Mouse (Mus musculus): ENCODE data around the gene Cldn24. TPM values are rescaled to one million over a fixed set of nuclear protein-coding genes. Genes with fewer than 3 reads are reported as not detected.
"Not testable (repeated sequence)": the region's sequence is repeated elsewhere in the genome, so short reads cannot be mapped to it uniquely, and the experiment has no call there.

Gene Cldn24
- total RNA-seq (2021), result not detected

DNA sequence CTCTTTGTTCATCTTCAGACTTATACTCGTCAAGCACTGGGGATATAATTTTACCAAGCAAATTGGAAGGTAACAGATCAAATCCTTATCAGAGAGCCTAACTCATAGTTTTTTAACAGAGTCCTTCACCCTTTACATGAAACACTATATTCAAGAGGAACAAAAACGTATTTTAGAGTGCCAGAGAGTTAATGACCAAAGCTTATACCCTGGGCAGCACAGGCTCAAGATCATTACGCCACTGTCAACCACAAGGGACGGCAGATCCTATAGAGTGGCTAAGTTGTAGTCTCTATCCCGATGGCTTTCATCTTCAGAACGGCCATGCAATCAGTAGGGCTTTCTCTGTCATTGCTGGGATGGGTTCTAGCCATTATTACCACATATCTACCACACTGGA is at the start of gene Cldn24:
Cldn24 (plus strand) TSS at position 301 of the 400 bp plus-strand sequence.
- intact Hi-C loops (cut with DNase I), result loop anchor here (10.0 kb wide), 1 partner anchor 77 kb away; no protein-coding TSS in a partner anchor
- DNase-seq, result no peak

DNA sequence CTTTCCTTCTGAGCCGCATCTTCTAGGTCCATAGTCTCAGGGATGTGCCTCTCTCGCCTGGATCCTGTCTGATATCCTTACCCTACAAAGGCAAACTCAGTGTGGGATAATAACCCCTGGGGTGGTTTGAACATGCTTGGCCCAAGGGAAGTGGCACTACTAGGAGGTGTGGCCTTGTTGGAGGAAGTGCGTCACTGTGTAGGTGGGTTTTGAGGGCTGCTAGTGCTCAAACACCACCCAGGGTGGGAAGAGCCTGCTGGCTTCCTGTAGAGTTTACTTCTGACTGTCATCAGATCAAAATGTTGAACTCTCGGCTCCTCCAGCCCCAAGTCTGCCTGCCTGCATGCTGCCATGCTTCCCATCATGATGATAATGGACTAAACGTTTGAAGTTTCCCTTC is 49.0 kb upstream of the Cldn24 start:
- no peak for DNase-seq
- intact Hi-C loops (cut with DNase I), result no loop called here

DNA sequence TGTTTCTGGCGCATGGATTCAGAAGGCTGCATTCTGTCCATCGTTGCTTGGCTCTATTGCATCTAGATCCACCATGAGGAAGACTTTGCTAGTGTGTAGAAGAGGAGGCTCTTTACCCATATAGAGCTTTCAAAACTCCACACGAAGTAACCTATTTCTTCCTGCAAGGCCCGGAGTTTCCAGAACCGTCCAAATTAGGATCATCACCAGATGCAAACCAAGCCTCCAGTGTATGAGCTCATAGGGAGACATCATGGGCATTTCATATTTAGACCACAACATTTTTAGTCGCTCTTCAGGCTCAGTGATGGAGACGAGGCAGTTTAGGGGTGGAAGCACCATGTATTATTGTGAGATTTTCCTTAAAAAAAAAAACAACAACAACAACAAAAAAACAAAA is 44.5 kb upstream of the Cldn24 start:
- DNase-seq, result no peak
- intact Hi-C loops (cut with DNase I), result no loop called here

DNA sequence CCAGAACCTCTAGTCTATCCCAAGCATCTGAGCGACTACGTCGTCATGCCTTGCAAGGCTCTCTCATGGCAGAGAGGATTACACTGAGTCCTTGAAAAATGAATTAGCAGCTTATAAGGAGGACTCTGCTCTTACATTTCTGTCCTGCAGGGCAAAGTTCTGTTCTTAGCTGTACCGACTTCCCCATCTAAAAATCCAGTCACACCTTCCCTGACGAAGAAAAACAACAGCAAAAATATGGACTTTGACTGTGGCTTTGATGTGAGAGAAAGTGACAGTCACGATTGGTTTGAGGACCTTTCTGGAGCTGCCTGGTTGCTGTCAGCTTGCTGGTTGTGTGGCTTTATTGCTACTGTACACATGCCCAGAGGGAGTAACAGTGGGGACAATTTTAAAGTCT is 42.4 kb upstream of the Cldn24 start:
- intact Hi-C loops (cut with DNase I), result no loop called here
- DNase-seq, result no peak

DNA sequence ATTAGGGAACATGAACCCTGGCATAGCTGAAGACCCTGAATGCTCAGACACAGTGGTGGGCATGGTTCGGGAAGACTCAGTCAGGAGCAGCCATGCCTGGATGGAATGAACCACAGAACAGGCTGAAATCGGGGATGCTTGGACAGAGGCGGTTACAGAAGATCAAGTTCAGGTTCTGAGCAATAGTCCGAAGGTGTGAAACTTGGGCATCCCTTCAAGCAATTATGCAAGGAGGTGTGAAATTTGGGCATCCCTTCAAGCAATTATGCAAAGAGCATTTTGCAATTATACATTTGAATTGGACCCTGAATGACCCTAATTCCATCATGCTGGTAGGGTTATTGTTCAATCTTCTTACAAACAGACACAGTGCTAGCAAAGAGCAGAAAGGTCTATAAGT is 40.1 kb upstream of the Cldn24 start:
- intact Hi-C loops (cut with DNase I), result no loop called here

DNA sequence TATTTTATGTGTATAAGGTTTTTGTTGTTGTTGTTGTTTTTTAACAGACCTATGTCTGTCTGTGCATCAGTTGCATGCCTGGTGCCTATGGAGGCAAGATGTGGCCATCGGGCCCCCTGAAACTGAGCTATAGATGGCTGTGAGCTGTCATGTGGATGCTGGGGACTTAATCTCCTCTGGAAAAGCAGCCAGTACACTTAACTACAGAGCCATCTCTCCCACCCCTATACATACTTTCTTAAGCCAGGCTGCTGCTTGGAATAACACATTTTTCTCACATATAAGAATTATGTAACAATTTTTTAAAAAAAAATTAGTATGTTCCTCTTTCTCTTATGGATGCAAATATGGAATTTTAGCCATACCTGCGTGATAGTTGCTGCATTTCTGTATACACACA is 38.4 kb upstream of the Cldn24 start:
- intact Hi-C loops (cut with DNase I), result no loop called here
- DNase-seq, result no peak

More for the DNA sequence above, 40.1 kb upstream of the Cldn24 start:
- DNase-seq, result no peak

DNA sequence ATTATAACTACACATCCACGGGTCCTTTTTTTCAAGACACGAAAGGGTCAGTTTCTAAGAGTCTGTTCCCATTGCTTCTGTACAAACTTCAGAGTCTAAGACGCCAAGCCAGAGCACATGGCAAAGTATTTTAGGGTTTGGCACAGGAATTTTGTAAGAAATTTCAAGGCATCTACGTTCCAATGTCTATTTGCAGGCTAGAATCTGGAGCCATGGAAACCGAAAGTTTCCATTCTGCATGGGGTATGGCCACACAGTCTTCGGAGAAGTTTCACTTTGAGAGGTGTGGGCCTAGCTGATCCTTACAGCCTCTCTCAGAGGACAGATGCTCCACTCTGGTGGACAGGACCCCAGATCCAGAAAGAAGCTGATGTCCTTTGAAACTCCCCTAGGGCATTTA is 38.0 kb upstream of the Cldn24 start:
- DNase-seq, result no peak
- intact Hi-C loops (cut with DNase I), result no loop called here

DNA sequence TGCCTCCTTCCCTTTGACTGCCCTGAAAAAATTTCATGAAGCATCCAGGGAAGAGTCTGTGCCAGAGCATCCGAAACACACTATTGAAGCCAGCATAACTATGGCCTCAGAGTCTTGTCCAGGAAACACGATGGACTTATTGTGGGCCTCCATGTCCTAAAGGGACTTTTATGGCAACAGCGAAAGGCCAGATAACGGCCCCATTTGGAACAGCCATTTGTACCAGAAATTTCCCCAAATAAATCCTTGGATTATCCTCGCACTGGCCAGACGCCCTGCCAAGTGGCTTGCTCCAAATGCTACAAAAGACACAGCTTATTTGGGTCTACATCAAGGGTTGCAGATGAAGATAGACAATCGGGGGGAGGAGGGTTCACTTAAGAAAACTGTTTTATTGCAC is 37.5 kb upstream of the Cldn24 start:
- intact Hi-C loops (cut with DNase I), result no loop called here
- DNase-seq, result no peak

DNA sequence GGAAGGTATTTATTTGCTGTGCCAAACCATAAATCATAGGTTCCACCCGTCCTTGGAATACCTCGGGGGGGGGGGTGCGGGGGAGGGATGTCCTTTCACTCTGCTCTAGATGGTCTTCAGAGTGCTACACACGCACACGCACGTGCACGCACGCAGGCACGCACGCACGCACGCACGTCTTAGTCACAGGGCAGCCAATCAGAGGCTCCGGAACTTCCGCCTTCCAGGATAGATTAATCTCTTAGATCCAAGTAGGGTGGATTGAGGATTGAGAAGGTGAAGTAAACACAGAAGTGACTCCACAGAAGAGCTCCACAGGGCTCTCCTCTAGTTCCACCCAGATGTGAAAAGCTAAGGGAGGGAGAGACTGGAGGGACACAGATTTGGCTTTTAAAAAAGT is 35.6 kb upstream of the Cldn24 start:
- DNase-seq, result no peak
- intact Hi-C loops (cut with DNase I), result no loop called here

DNA sequence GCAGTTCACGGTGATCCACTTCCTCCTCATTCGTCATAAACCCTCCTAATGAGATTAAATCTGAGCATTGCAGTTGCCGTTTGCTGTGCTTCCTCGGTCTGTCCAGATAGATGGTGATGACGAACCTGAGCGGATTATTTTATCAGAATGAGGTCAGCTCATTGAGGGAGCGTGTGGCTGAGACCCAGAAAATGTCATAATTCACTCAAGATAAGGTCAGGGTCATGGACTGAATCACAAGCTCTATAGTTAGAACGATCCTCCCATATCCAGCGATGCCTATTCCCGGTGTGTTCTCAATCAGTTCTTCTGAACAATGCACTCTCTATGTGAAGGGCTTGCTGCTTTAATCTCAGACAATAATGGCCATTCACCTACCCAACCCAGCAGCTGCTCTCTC is 34.2 kb upstream of the Cldn24 start:
- DNase-seq, result no peak
- intact Hi-C loops (cut with DNase I), result no loop called here

DNA sequence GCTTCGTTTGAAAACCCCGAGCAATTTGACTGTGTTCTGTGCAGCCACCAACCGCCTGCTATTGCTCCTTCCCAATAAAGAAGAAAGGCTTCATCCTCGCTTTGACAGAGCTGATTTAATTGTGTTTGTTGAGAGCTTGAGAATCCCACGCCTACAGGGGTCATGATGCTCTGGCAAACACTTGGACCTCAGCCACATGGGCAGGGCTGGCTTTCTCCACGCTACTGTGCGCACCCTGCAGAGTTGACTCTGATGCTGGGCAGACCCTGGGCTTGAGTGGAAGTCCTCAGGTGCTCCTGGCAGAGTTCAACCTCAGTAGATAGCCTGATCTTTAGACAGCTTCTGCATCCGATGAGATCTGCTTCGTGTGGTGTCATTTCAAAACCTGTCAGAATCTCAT is 30.0 kb upstream of the Cldn24 start:
- peak; percentile 33 for DNase-seq
- intact Hi-C loops (cut with DNase I), result no loop called here

DNA sequence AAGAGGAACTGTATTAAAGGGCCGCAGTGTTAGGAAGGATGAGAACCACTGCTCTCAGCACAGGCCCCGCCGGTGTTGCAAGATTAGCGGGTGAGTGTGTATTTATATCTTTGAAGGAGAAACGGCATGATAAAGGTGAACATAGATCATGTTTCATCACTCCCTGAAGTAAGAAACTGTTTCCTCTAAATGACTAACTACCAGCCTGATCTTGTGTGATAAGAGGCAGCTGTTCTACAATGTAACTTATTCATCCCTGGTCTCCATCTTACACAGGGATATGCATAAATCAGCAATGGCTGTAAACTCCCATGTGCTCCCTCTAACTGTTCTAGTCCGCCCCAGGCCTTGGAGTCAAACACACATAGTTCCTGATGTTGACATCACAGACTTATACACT is 22.5 kb upstream of the Cldn24 start:
- no peak for DNase-seq
- intact Hi-C loops (cut with DNase I), result no loop called here

DNA sequence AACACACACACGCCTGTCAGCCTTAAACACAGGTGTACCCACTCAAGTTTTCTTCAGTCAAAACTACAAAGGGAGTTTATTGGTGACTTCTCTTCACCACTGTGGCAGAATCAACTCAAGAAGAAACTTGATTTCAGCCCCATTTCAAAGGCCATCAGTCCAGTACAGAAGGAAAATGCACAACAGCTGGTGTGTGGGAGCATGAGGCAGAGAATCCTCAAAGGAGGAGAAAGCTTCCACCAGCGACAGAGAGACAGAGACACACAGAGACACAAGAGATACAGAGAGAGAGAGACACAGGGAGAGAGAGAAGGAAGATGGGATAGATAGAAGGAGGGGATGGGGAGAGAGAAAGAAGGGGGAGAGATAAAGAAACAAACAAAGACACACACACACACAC is 19.6 kb upstream of the Cldn24 start:
- no peak for DNase-seq
- intact Hi-C loops (cut with DNase I), result no loop called here

DNA sequence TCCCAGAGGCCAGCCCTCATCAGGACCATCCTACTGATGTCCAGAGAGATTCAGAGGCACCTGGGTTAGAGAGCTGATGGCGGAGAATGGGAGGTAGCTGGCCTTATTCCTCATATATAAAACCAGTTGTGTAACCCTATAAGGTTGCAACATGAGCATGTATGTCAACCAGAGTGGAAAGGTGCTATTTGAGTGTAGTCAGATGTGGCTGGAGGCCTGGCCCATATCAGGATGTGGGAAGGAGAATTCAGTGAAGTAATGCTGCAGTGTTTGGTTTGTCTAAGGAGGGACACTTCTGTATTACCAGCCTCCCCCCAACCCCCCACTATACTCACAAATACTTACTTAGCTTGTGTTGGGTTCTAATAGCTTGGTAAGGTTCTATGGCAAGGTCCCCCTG is 17.7 kb upstream of the Cldn24 start:
- intact Hi-C loops (cut with DNase I), result no loop called here
- DNase-seq, result no peak

DNA sequence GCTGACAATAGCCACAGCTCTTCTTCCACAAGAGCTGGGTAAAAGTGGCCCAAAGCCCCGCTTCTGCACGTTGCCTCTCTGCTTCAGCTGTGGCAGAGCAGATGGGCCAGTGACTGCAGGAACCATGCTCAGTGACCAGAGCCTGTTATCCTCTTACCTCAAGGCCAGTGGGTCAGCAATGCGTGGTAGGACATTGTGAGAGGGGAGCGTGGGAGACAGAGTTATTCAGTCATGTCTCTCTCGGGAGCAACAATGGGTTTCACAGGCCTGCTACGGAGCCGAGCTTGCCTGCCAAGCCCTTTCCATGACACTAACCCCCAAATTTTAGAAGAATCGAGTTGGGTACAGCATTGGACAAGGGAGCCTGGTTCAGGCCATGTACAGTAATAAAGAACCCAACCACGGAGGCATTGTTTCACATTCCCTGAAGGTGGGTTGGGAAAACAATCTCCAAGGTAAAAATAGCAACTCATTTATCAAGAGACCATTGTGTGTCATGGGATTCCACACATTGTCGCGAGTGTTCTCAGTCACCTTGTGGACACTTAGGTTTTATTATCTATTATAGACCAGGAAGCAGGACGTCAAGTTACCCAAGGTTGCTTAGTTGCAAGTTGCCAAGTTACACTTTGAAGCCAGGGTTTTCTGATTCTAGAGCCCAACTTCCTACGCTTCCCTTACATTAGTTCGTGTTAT is 11.8 kb upstream of the Cldn24 start:
- DNase-seq, result no peak
- intact Hi-C loops (cut with DNase I), result no loop called here

DNA sequence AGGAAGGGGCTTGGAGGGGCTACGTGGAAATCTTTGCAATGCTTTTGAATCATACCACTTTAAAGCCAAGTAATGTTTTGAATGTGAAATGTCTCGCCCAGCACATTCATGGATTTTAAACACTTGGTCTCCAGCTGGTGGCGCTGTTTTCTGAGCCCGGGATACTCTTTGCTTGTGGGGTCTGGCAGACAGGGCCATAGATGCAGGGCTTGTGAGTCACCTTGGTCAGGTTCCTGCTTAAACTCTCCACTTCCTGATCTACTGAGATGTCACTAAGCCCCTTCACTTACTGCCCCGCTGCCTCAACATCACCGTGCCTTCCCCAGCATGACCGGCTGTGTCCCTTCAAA is 11.3 kb upstream of the Cldn24 start:
- intact Hi-C loops (cut with DNase I), result no loop called here
- DNase-seq, result no peak

DNA sequence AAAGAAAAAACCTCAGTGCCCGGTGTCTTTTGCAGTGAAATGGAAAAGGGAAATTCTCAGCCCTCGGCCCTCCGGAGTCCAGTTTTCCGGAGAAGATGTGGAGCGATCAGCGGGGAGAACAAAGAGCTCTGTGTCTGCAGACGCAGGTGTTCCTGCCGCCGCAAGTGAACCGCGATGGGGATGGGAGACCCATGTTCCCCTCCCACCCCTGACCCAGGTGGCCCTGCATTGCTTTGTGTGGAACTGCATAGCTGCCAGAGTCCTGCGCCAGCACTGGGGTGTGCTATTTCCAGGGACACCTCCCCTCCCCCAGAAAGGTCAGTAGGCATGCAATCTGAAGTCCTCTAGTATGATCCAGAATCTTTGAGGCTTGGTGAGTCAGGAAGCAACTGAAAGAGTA is 10.7 kb upstream of the Cldn24 start:
- intact Hi-C loops (cut with DNase I), result no loop called here

DNA sequence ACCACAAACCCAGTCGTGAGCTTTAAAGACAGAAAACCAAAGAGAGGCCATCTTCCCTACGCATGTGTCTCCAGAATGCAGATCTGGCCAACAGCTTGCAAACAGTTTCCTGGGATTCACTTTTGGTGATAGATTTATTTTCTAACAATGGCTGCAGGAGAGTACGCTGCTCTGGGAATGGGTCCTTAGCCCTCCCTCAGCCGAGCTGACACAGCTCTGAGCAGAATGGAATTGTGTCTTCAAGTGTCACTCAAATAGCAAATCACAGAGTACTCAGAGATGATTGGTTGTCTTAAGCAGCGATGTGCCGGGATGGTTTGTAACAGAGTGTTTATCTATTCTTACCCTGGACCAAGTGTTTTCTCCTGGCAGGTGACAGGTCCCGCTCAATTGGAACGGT is 2.9 kb upstream of the Cldn24 start:
- DNase-seq, result no peak

More for the DNA sequence above, 10.7 kb upstream of the Cldn24 start:
- DNase-seq, result no peak

DNA sequence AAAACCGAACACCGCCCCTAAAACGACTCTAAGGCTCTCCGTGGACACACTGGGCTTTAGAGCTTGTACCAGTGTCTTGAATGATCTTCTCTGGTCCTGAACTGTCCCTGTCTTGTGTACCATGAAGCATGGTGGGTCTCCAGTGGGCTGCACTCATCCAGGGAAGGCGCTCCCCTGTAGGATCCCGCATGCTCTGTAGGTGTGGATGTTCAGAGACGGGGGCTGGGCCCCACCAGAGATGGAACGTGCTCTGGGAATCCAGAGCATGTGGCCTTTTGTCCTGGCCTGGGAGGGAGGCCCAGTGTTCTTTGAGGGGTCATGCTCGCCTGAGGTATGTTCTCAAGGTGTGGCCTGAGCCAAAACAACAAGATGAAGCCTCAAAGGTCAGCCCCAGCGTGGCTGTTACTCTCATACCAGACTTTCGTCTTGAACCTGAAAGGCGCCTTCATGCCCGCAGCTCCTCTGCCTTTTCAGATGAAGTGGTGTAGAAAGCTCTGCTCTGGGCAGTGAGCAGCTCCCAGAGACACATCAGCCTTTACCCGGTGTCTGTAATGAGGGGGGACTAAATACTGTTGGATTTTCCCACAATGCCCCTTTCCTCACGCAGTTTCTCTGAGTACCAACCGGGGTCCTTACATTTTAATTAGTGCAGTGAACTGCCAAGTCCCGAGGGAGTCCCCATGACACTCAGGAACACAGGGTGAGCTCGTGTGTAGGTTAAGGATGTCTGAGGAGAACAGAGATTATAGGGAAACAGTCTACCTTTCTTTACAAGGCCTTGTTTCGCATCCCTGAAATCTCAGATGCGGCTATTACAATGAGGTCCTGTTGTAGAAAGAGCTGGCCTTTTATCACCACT is 800 bp upstream of the Cldn24 start:
- no peak for DNase-seq

More for the DNA sequence above, 2.9 kb upstream of the Cldn24 start:
- intact Hi-C loops (cut with DNase I), result no loop called here

DNA sequence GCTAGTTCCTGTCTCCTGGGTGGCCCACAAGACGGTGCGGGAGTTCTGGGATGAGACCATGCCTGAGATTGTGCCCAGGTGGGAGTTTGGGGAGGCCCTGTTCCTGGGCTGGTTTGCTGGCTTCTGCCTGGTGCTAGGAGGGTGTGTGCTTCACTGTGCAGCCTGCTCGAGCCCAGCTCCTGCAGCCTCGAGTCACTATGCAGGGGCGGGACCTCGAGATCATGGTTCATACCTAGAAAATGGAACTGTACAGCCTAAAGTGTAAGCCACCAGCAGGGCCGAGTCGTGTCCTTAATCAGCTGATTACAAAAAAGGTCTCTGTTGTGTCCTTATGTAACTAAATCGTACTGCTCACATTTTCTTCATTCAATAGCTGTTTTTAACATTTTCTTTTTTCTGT is 598 bp downstream of the Cldn24 start:
- intact Hi-C loops (cut with DNase I), result loop anchor here (10.0 kb wide), 1 partner anchor 78 kb away; no protein-coding TSS in a partner anchor
- not testable (repeated sequence) for DNase-seq

More for the DNA sequence above, 800 bp upstream of the Cldn24 start:
- intact Hi-C loops (cut with DNase I), result loop anchor here (10.0 kb wide), 1 partner anchor 76 kb away; no protein-coding TSS in a partner anchor

DNA sequence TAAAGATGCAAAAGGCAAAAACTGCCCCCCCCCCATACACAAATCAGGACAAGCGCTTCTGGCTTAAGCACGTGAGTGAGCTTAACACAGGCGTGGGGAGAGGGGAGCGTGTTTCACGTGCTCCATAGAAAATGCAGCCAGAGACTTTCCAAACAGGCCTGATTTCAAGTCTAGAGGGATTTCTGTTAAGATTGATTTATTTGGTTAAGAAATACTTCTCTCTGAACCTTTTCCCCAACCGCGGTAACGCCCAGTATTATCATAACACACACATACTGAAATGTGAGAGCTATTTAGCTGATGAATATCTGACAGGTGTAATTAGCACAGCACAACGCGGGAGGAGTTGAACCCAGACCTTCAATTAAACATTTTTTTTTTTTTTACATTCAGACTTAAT is 1.8 kb downstream of the Cldn24 start:
- intact Hi-C loops (cut with DNase I), result loop anchor here (10.0 kb wide), 1 partner anchor 79 kb away; no protein-coding TSS in a partner anchor
- no peak for DNase-seq

DNA sequence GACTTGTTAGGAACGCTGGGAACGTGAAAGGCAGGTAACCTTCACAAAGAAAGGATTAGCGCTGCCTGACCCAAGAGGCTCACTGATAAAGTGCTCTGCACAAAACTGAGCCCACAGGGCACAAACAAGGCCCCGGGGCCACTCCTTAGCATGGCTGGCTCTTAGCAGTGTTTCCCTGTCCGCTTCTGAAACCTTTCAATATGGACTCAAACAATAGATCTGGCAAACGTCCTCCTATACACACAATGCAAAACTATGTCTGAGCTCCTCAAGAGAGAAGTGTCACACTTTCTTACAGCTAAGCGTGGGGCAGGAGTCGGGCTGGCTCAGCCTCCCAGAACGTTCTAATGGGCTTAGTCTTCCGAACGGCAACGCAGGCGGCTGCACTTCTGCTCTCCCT is 2.2 kb downstream of the Cldn24 start, which contains the start of gene Cldn22:
Cldn22 (plus strand) TSS at position 301 of the 400 bp plus-strand sequence.
- no peak for DNase-seq
- intact Hi-C loops (cut with DNase I), result loop anchor here (10.0 kb wide), 1 partner anchor 79 kb away; no protein-coding TSS in a partner anchor

Data from left cerebral cortex, postnatal 4 days (tissue).